In genomic region chrX:12155068-12155840, GRCm38 (mm10) we compare ENCODE assay signal across 10 mouse cellular contexts. TPM values are rescaled to one million over a fixed set of nuclear protein-coding genes. Genes with fewer than 3 reads are reported as not detected.
DNase-seq lines count a peak whose midpoint lies in the region; ATAC-seq and TF ChIP-seq lines count a peak whose summit lies in the region.
"Had no signal": no experiment of that assay in that cellular context is flagged by ENCODE, and none has a peak within 500 bp of the region (broad histone marks: within the 10 kb centered on the region; RNA-seq: fewer than 3 reads in every experiment).

No protein-coding gene starts in this region.

- no peaks in the 10 kb centered on the region for H3K9me3 ChIP-seq in heart, embryonic 16.5 days (replicated peaks; ENCODE audit: control insufficient read depth, low read length)
- H3K9me3 ChIP-seq in hindbrain, embryonic 13.5 days: no peaks in the 10 kb centered on the region
- no peaks in the 10 kb centered on the region for H3K9me3 ChIP-seq in midbrain, embryonic 13.5 days

- ATAC-seq in heart, embryonic 16.5 days (replicated peaks; ENCODE audit: extremely low read depth, insufficient read depth, low FRiP score): no peak
- no peak for ATAC-seq in hindbrain, embryonic 13.5 days (ENCODE audit: low FRiP score)
- no peak for ATAC-seq in midbrain, embryonic 13.5 days

- H3K9ac ChIP-seq in heart, embryonic 16.5 days (ENCODE audit: low read length): peak overlapping the region; percentile 71
- peak overlapping the region; percentile 39; the same call in 1 of the 2 replicates for H3K9ac ChIP-seq in hindbrain, embryonic 13.5 days
- H3K9ac ChIP-seq in midbrain, embryonic 13.5 days (replicated peaks): no peak overlapping the region

- H3K4me3 ChIP-seq in heart, embryonic 16.5 days (ENCODE audit: low read length): peak overlapping the region; percentile 46
- peak overlapping the region; percentile 47 for H3K4me3 ChIP-seq in bone marrow macrophage, adult 2 months (ENCODE audit: insufficient read depth, low read length)
- H3K4me3 ChIP-seq in hindbrain, embryonic 13.5 days: peak overlapping the region; percentile 22
- peak overlapping the region; percentile 14 for H3K4me3 ChIP-seq in midbrain, embryonic 13.5 days (replicated peaks)

- H3K27ac ChIP-seq in heart, embryonic 16.5 days (ENCODE audit: low read length): peak overlapping the region; percentile 48; the same call in 1 of the 2 replicates
- no peak overlapping the region for H3K27ac ChIP-seq in bone marrow macrophage, adult 2 months (ENCODE audit: insufficient read depth, low read depth, low read length)
- no peak overlapping the region for H3K27ac ChIP-seq in hindbrain, embryonic 13.5 days
- no peak overlapping the region for H3K27ac ChIP-seq in midbrain, embryonic 13.5 days

- no peak for TF ChIP-seq POLR2A in bone marrow macrophage, adult 2 months (IDR thresholded peaks at IDR 0.05; ENCODE audit: borderline replicate concordance, low read depth, low read length)

- 23% methylated on average over 27 of the region's 30 CpGs for WGBS in heart, embryonic 16.5 days
- WGBS in hindbrain, embryonic 13.5 days: 10% methylated on average over 22 of the region's 30 CpGs
- WGBS in midbrain, embryonic 13.5 days: 12% methylated on average over 27 of the region's 30 CpGs

- DNase-seq in heart, adult 9 months (ENCODE audit: low spot score in 2 of 2): no peak
- no peak for DNase-seq in urinary bladder, postnatal 36 days (ENCODE audit: low spot score in 2 of 2)
- no peak for DNase-seq in urinary bladder, postnatal 14 days (ENCODE audit: low spot score)
- DNase-seq in testis, postnatal 10 days (ENCODE audit: low spot score): no peak
- DNase-seq: left cerebral cortex, postnatal 4 days had no signal

- peaks cover 33% of the 10 kb centered on the region for H3K4me1 ChIP-seq in heart, embryonic 16.5 days (ENCODE audit: control insufficient read depth, insufficient read depth, low read length)
- H3K4me1 ChIP-seq in bone marrow macrophage, adult 2 months (ENCODE audit: control insufficient read depth, insufficient read depth, low read length): peaks cover 7% of the 10 kb centered on the region
- H3K4me1 ChIP-seq in hindbrain, embryonic 13.5 days (replicated peaks): peaks cover 66% of the 10 kb centered on the region
- peaks cover 63% of the 10 kb centered on the region for H3K4me1 ChIP-seq in midbrain, embryonic 13.5 days (replicated peaks)

- TF ChIP-seq CTCF in bone marrow macrophage, adult 2 months (IDR thresholded peaks at IDR 0.05; ENCODE audit: low read depth, low read length): no peak

- H3K27me3 ChIP-seq in heart, embryonic 16.5 days (ENCODE audit: control insufficient read depth, insufficient read depth, low read length): peaks cover 46% of the 10 kb centered on the region
- peaks cover 97% of the 10 kb centered on the region for H3K27me3 ChIP-seq in hindbrain, embryonic 13.5 days
- peaks cover 95% of the 10 kb centered on the region for H3K27me3 ChIP-seq in midbrain, embryonic 13.5 days

- peak overlapping the region; percentile 66 for H3K4me2 ChIP-seq in heart, embryonic 16.5 days (ENCODE audit: low read depth, low read length)
- H3K4me2 ChIP-seq in hindbrain, embryonic 13.5 days: peak overlapping the region; percentile 50
- H3K4me2 ChIP-seq in midbrain, embryonic 13.5 days (replicated peaks): peak overlapping the region; percentile 44

- H3K36me3 ChIP-seq in heart, embryonic 16.5 days (ENCODE audit: control insufficient read depth, insufficient read depth): no peaks in the 10 kb centered on the region
- no peaks in the 10 kb centered on the region for H3K36me3 ChIP-seq in hindbrain, embryonic 13.5 days
- no peaks in the 10 kb centered on the region for H3K36me3 ChIP-seq in midbrain, embryonic 13.5 days
- H3K36me3 ChIP-seq: G1E had no signal

RNA-seq across cellular contexts. Expression of gene Bcor, which starts 4.9 kb away (rescaled TPM):
- polyA plus RNA-seq in heart, embryonic 16.5 days (2015; fragmentation: Nextera tagmentation; extraction: Ambion mirVana): 11.5 and 13.5 TPM in 2 replicates
- 9.8 and 11.4 TPM in 2 replicates for polyA plus RNA-seq in bone marrow macrophage, adult 2 months (2012; ENCODE audit: insufficient read depth, insufficient read length, missing spikeins)
- polyA plus RNA-seq in hindbrain, embryonic 13.5 days (2015; fragmentation: Nextera tagmentation; extraction: Ambion mirVana): 17.8 and 18.1 TPM in 2 replicates
- polyA plus RNA-seq in midbrain, embryonic 13.5 days (2015; fragmentation: Nextera tagmentation; extraction: Ambion mirVana): 24.1 and 25.4 TPM in 2 replicates
